Mouse (Mus musculus): ENCODE data around the gene 1700080E11Rik.
"Not testable (repeated sequence)": the region's sequence is repeated elsewhere in the genome, so short reads cannot be mapped to it uniquely, and the experiment has no call there.

The 1700080E11Rik gene

GRCm38 (mm10) chr9:105144992-105145391 is at the start of gene 1700080E11Rik:
Gene 1700080E11Rik, minus strand, starts transcription at chr9:105145092.
- no peak for DNase-seq (ENCODE audit: low spot score)

DNA sequence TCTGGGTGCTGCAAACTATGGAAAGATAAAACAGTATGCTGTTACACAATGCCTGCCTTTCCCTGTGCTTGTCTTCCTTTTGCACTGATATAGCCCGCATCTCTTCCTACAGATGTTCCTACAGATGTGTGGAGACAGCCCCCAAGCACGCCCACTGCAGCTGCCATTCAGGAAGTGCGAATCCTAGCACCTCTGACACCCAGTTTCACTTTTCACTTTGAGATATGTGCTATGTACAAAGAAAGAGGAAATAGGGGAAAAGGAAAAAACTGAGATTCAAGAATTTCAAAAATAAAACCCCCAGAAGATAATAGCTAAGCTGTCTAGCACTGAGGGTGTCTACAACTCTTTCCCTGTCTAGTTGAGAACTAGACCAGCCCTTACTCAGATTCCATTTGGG is 41.8 kb upstream of the 1700080E11Rik start:
- no peak for DNase-seq (ENCODE audit: low spot score)

- DNase-seq (ENCODE audit: low spot score) = no peak
These were observed 37.5 kb upstream of the 1700080E11Rik start for GRCm38 (mm10) chr9:105182392-105182791.

GRCm38 (mm10) chr9:105139204-105139603 is 5.7 kb downstream of the 1700080E11Rik start:
- DNase-seq (ENCODE audit: low spot score) = no peak

- no peak for DNase-seq (ENCODE audit: low spot score)
These were observed 8.5 kb downstream of the 1700080E11Rik start for GRCm38 (mm10) chr9:105136404-105136803.

DNA sequence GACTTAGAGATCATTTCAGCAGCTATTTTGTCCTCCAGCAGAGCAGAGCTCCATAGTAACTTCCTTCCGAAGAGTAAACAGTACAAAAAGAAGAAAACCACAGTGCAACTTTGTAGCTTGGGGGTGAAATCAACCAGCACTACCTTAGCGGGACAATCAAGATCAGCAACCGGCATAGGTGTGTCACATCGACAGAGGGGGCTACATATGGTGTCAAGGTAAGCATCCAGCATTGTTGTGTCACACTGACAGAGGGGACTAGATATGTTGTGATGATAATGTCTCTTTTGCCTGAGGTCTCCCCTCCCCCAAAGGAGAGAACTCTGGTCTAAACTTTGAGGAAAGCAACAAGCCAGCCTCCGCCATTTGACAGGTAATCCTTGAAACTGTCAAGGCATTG is 10.4 kb downstream of the 1700080E11Rik start:
- DNase-seq (ENCODE audit: low spot score) = no peak

- no peak for DNase-seq (ENCODE audit: low spot score)
These were observed 12.9 kb downstream of the 1700080E11Rik start for GRCm38 (mm10) chr9:105132002-105132367.

GRCm38 (mm10) chr9:105131253-105132001 is 13.5 kb downstream of the 1700080E11Rik start, which contains the start of gene Nudt16:
Gene Nudt16, minus strand, starts transcription at chr9:105131824.
- DNase-seq (ENCODE audit: low spot score) = peak; percentile 84

- no peak for DNase-seq (ENCODE audit: low spot score)
These were observed 14.6 kb downstream of the 1700080E11Rik start for GRCm38 (mm10) chr9:105130331-105130730.

- DNase-seq (ENCODE audit: low spot score) = not testable (repeated sequence)
These were observed 19.7 kb downstream of the 1700080E11Rik start for GRCm38 (mm10) chr9:105125206-105125605.

- no peak for DNase-seq (ENCODE audit: low spot score)
These were observed 41.0 kb downstream of the 1700080E11Rik start for GRCm38 (mm10) chr9:105103893-105104292.

- no peak for DNase-seq (ENCODE audit: low spot score)
These were observed 43.0 kb downstream of the 1700080E11Rik start for GRCm38 (mm10) chr9:105101911-105102310.

DNA sequence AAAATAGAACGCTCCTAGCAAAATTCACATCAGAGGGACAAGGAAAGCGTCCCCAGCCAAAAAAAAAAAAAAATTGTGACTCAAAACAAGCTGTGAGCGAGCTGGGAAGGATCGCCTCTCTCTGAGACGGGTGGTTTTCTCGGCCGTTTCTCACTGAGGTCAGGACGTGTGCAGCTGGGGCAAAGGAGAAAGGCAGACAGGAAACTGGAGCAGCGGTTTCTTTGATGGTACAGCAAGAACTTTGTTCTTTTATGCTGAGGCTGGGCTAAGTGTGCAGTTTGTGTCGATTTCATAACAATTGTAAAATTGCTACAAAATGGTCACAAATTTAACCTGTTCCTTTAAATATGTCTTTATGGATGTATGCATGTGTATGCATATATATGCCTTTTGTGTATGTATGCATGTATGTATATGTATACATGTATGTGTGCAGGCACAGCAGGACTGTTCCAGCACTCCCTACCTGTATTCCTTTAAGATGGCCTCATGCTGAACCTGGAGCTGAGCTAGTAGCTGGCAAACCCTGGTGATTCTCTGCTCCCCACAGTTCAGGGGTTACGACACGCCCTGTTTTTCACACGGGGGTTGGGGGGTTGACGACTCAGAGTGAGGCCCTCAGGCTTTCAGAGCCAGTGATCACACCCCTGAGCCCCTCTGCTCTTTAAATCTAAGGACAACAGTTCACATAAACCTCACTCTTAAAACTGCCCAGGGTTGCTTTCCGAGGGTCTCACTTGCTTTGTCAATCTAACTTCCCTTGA is 43.9 kb downstream of the 1700080E11Rik start:
- DNase-seq (ENCODE audit: low spot score) = no peak
